Mouse (Mus musculus) liver, embryonic 15.5 days (tissue): ENCODE measurements around the gene Tstd2. TPM values are rescaled to one million over a fixed set of nuclear protein-coding genes. Genes with fewer than 3 reads are reported as not detected.

ENCODE experiments used
- polyA plus RNA-seq: library from polyadenylated mRNA; unstranded; fragments of >200 nt; fragmentation: Nextera tagmentation; extraction: Ambion mirVana; gene quantifications from 2 replicates; pipeline ENCODE4 v1.2.1, GENCODE M21; 2015

Gene Tstd2
- polyA plus RNA-seq, 1 experiment from 2014 or later, result 10.0 TPM

Other genes starting within 250 kb of the Tstd2 start
- 0.06 and 0.07 TPM in 2 replicates for gene Ccdc180, start 248.4 kb downstream of the Tstd2 start, polyA plus RNA-seq
- 10.0 and 10.6 TPM in 2 replicates for gene Tdrd7, start 173.4 kb downstream of the Tstd2 start, polyA plus RNA-seq
- gene Tmod1, start 99.8 kb downstream of the Tstd2 start, polyA plus RNA-seq, result 48.5 and 49.7 TPM in 2 replicates
- gene Ncbp1, start 81 bp downstream of the Tstd2 start, polyA plus RNA-seq, result 35.2 and 36.7 TPM in 2 replicates
- gene Xpa, start 57.6 kb upstream of the Tstd2 start, polyA plus RNA-seq, result 7.6 and 8.0 TPM in 2 replicates
- gene Foxe1, start 204.9 kb upstream of the Tstd2 start, polyA plus RNA-seq, result not detected in 2 replicates